9 mouse cellular contexts compared by ENCODE assay signal in genomic region chr10:21420457-21421424, GRCm38 (mm10). TPM values are rescaled to one million over a fixed set of nuclear protein-coding genes. Genes with fewer than 3 reads are reported as not detected.
DNase-seq lines count a peak whose midpoint lies in the region; ATAC-seq lines count a peak whose summit lies in the region.
"Had no signal": no experiment of that assay in that cellular context is flagged by ENCODE, and none has a peak within 500 bp of the region (broad histone marks: within the 10 kb centered on the region; RNA-seq: fewer than 3 reads in every experiment).

No protein-coding gene starts in this region.

- no peak for ATAC-seq in cerebellum, adult (ENCODE audit: insufficient number of reproducible peaks, low FRiP score, low TSS enrichment)

- peak; percentile 25 to 44 for DNase-seq in cerebellum, adult 18-20 months
- DNase-seq in urinary bladder, postnatal 14 days (ENCODE audit: low spot score), result peak; percentile 58
- DNase-seq in urinary bladder, adult 2 months (ENCODE audit: low spot score), result no peak
- DNase-seq in embryo, embryonic 9.5 days (ENCODE audit: extremely low spot score), result peak; percentile 57
- peak; percentile 61 to 81 for DNase-seq in kidney, postnatal 25 days
- peak; percentile 78 for DNase-seq in lung, postnatal 10 days
- DNase-seq in spleen, postnatal 4 days (ENCODE audit: low spot score in 2 of 2), result peak; percentile 55 to 83

RNA-seq across cellular contexts. Expression of gene Aldh8a1, which starts 43.6 kb away (rescaled TPM):
- 0.03 and 0.04 TPM in 2 replicates for polyA plus RNA-seq in urinary bladder, adult 2 months (2012; rRNA removed)
- polyA plus RNA-seq: limb, embryonic 15.5 days had no signal
